Mouse (Mus musculus): Measurements from ENCODE around the gene Afap1l2. TPM values are rescaled to one million over a fixed set of nuclear protein-coding genes. Genes with fewer than 3 reads are reported as not detected.

Afap1l2 gene
- polyA plus RNA-seq, 1 experiment from 2014 or later = 12.2 TPM

- Histone ChIP-seq H3K36me3 (no peaks in the 10 kb centered on the region), H3K4me1 (0 out of 2 replicates have a peak, but pooled peaks cover 5% of the 10 kb centered on the region), H3K4me3 (replicated peaks) (no peak overlapping the region), H3K4me2 (replicated peaks) (no peak overlapping the region), H3K27ac (replicated peaks) (no peak overlapping the region), H3K9me3 (replicated peaks) (no peaks in the 10 kb centered on the region), H3K27me3 (no peaks in the 10 kb centered on the region), H3K9ac (no peak overlapping the region)
- ATAC-seq (ENCODE audit: insufficient number of reproducible peaks, low FRiP score, low TSS enrichment, low read depth) = no peak
- 89% methylated on average over 6 of the region's 6 CpGs for WGBS
These were observed 21.4 kb upstream of the Afap1l2 start for GRCm38 (mm10) chr19:57029461-57029860.

- 51% methylated on average over 8 of the region's 8 CpGs for WGBS
- H3K27ac ChIP-seq (replicated peaks) = no peak overlapping the region; the same call in 1 of the 2 replicates
- H3K9me3 ChIP-seq (replicated peaks) = no peaks in the 10 kb centered on the region
- no peak for ATAC-seq (ENCODE audit: insufficient number of reproducible peaks, low FRiP score, low TSS enrichment, low read depth)
- no peak overlapping the region for H3K4me3 ChIP-seq (replicated peaks)
- no peak overlapping the region for H3K9ac ChIP-seq
- H3K27me3 ChIP-seq = no peaks in the 10 kb centered on the region
- 0 out of 2 replicates have a peak, but pooled peaks cover 5% of the 10 kb centered on the region for H3K4me1 ChIP-seq
- no peaks in the 10 kb centered on the region for H3K36me3 ChIP-seq
- H3K4me2 ChIP-seq (replicated peaks) = no peak overlapping the region
These were observed 20.5 kb upstream of the Afap1l2 start for GRCm38 (mm10) chr19:57028327-57029179.

GRCm38 (mm10) chr19:57026501-57026900, 18.5 kb upstream of the Afap1l2 start:
- H3K9me3 ChIP-seq (replicated peaks) = no peaks in the 10 kb centered on the region
- ATAC-seq (ENCODE audit: insufficient number of reproducible peaks, low FRiP score, low TSS enrichment, low read depth) = no peak
- WGBS = 71% methylated on average over 4 of the region's 4 CpGs

GRCm38 (mm10) chr19:57017785-57018179, 9.8 kb upstream of the Afap1l2 start:
- H3K27ac ChIP-seq (replicated peaks) = no peak overlapping the region
- no peak overlapping the region for H3K9ac ChIP-seq

More at GRCm38 (mm10) chr19:57026501-57026900, 18.5 kb upstream of the Afap1l2 start:
- Histone ChIP-seq H3K4me2 (replicated peaks) (no peak overlapping the region), H3K36me3 (no peaks in the 10 kb centered on the region), H3K27ac (replicated peaks) (no peak overlapping the region), H3K4me3 (replicated peaks) (no peak overlapping the region), H3K4me1 (0 out of 2 replicates have a peak, but pooled peaks cover 5% of the 10 kb centered on the region), H3K27me3 (no peaks in the 10 kb centered on the region), H3K9ac (no peak overlapping the region)

GRCm38 (mm10) chr19:57016995-57017784, 9.2 kb upstream of the Afap1l2 start:
- Histone ChIP-seq H3K27me3 (no peaks in the 10 kb centered on the region), H3K4me3 (replicated peaks) (no peak overlapping the region), H3K4me2 (replicated peaks) (no peak overlapping the region), H3K4me1 (peaks cover 11% of the 10 kb centered on the region; the same call in 1 of the 2 replicates), H3K9ac (no peak overlapping the region), H3K9me3 (replicated peaks) (no peaks in the 10 kb centered on the region), H3K36me3 (no peaks in the 10 kb centered on the region), H3K27ac (replicated peaks) (no peak overlapping the region)
- 18% methylated on average over 15 of the region's 15 CpGs for WGBS
- ATAC-seq (ENCODE audit: insufficient number of reproducible peaks, low FRiP score, low TSS enrichment, low read depth) = no peak

More at GRCm38 (mm10) chr19:57017785-57018179, 9.8 kb upstream of the Afap1l2 start:
- no peak for ATAC-seq (ENCODE audit: insufficient number of reproducible peaks, low FRiP score, low TSS enrichment, low read depth)
- WGBS = 55% methylated on average over 8 of the region's 8 CpGs
- Histone ChIP-seq H3K9me3 (replicated peaks) (no peaks in the 10 kb centered on the region), H3K27me3 (no peaks in the 10 kb centered on the region), H3K36me3 (no peaks in the 10 kb centered on the region), H3K4me1 (peaks cover 11% of the 10 kb centered on the region; the same call in 1 of the 2 replicates), H3K4me3 (replicated peaks) (no peak overlapping the region), H3K4me2 (replicated peaks) (no peak overlapping the region)

GRCm38 (mm10) chr19:57014808-57015207, 6.8 kb upstream of the Afap1l2 start:
- Histone ChIP-seq H3K4me1 (peaks cover 11% of the 10 kb centered on the region; the same call in 1 of the 2 replicates), H3K27me3 (no peaks in the 10 kb centered on the region), H3K36me3 (no peaks in the 10 kb centered on the region), H3K27ac (replicated peaks) (no peak overlapping the region), H3K9ac (no peak overlapping the region), H3K4me3 (replicated peaks) (no peak overlapping the region), H3K9me3 (replicated peaks) (no peaks in the 10 kb centered on the region), H3K4me2 (replicated peaks) (no peak overlapping the region)
- ATAC-seq (ENCODE audit: insufficient number of reproducible peaks, low FRiP score, low TSS enrichment, low read depth) = no peak
- WGBS = 81% methylated on average over 3 of the region's 3 CpGs

GRCm38 (mm10) chr19:57013271-57013677, 5.2 kb upstream of the Afap1l2 start:
- 46% methylated on average over 6 of the region's 6 CpGs for WGBS
- Histone ChIP-seq H3K36me3 (no peaks in the 10 kb centered on the region), H3K4me3 (replicated peaks) (no peak overlapping the region), H3K9me3 (replicated peaks) (no peaks in the 10 kb centered on the region), H3K4me1 (peaks cover 15% of the 10 kb centered on the region), H3K27me3 (no peaks in the 10 kb centered on the region), H3K27ac (replicated peaks) (no peak overlapping the region), H3K4me2 (replicated peaks) (no peak overlapping the region), H3K9ac (no peak overlapping the region)
- ATAC-seq (ENCODE audit: insufficient number of reproducible peaks, low FRiP score, low TSS enrichment, low read depth) = no peak

- no peaks in the 10 kb centered on the region for H3K9me3 ChIP-seq (replicated peaks)
- H3K4me1 ChIP-seq = peaks cover 19% of the 10 kb centered on the region
- no peak overlapping the region for H3K9ac ChIP-seq
- peaks cover 9% of the 10 kb centered on the region for H3K27me3 ChIP-seq
- no peak overlapping the region for H3K27ac ChIP-seq (replicated peaks)
- no peaks in the 10 kb centered on the region for H3K36me3 ChIP-seq
- no peak overlapping the region for H3K4me3 ChIP-seq (replicated peaks)
- H3K4me2 ChIP-seq (replicated peaks) = no peak overlapping the region
- WGBS = 62% methylated on average over 3 of the region's 3 CpGs
- ATAC-seq (ENCODE audit: insufficient number of reproducible peaks, low FRiP score, low TSS enrichment, low read depth) = no peak
These were observed 4.0 kb upstream of the Afap1l2 start for GRCm38 (mm10) chr19:57012068-57012467.

GRCm38 (mm10) chr19:57010064-57010463, 2.0 kb upstream of the Afap1l2 start:
- H3K36me3 ChIP-seq = no peaks in the 10 kb centered on the region
- H3K9ac ChIP-seq = no peak overlapping the region
- 30% methylated on average over 4 of the region's 4 CpGs for WGBS
- H3K4me3 ChIP-seq (replicated peaks) = no peak overlapping the region
- no peak overlapping the region for H3K27ac ChIP-seq (replicated peaks)
- peaks cover 10% of the 10 kb centered on the region for H3K27me3 ChIP-seq
- peaks cover 20% of the 10 kb centered on the region for H3K4me1 ChIP-seq
- ATAC-seq (ENCODE audit: insufficient number of reproducible peaks, low FRiP score, low TSS enrichment, low read depth) = no peak
- no peak overlapping the region for H3K4me2 ChIP-seq (replicated peaks)
- H3K9me3 ChIP-seq (replicated peaks) = no peaks in the 10 kb centered on the region

GRCm38 (mm10) chr19:57009653-57010052, 1.6 kb upstream of the Afap1l2 start:
- Histone ChIP-seq H3K36me3 (no peaks in the 10 kb centered on the region), H3K4me3 (replicated peaks) (no peak overlapping the region), H3K4me1 (peaks cover 20% of the 10 kb centered on the region), H3K4me2 (replicated peaks) (no peak overlapping the region), H3K9me3 (replicated peaks) (no peaks in the 10 kb centered on the region), H3K9ac (no peak overlapping the region), H3K27me3 (peaks cover 10% of the 10 kb centered on the region), H3K27ac (replicated peaks) (no peak overlapping the region)
- WGBS = 61% methylated on average over 4 of the region's 4 CpGs
- no peak for ATAC-seq (ENCODE audit: insufficient number of reproducible peaks, low FRiP score, low TSS enrichment, low read depth)

- Histone ChIP-seq H3K9me3 (replicated peaks) (no peaks in the 10 kb centered on the region), H3K9ac (no peak overlapping the region), H3K4me2 (replicated peaks) (peak overlapping the region; percentile 98), H3K4me1 (peaks cover 39% of the 10 kb centered on the region), H3K27me3 (peaks cover 10% of the 10 kb centered on the region), H3K36me3 (no peaks in the 10 kb centered on the region), H3K4me3 (replicated peaks) (peak overlapping the region; percentile 59), H3K27ac (replicated peaks) (0 out of 2 replicates have a peak overlapping the region, but pooled peaks have one; percentile 4)
- no peak for ATAC-seq (ENCODE audit: insufficient number of reproducible peaks, low FRiP score, low TSS enrichment, low read depth)
- WGBS = 46% methylated on average over 16 of the region's 16 CpGs
These were observed 737 bp downstream of the Afap1l2 start for GRCm38 (mm10) chr19:57007291-57007690.
